In genomic region chr8:88175264-88175663, GRCm38 (mm10) we compare ENCODE assay signal across 31 mouse cellular contexts. TPM values are rescaled to one million over a fixed set of nuclear protein-coding genes. Genes with fewer than 3 reads are reported as not detected.
DNase-seq lines count a peak whose midpoint lies in the region; ATAC-seq and TF ChIP-seq lines count a peak whose summit lies in the region.
"Had no signal": no experiment of that assay in that cellular context is flagged by ENCODE, and none has a peak within 500 bp of the region (broad histone marks: within the 10 kb centered on the region; RNA-seq: fewer than 3 reads in every experiment).

No protein-coding gene starts in this region.

- H3K36me3 ChIP-seq in forebrain, embryonic 11.5 days (ENCODE audit: control insufficient read depth, insufficient read depth, low read length), result peaks cover 3% of the 10 kb centered on the region; the same call in 1 of the 2 replicates
- peaks cover 15% of the 10 kb centered on the region for H3K36me3 ChIP-seq in forebrain, embryonic 12.5 days (replicated peaks)
- no peaks in the 10 kb centered on the region for H3K36me3 ChIP-seq in testis, adult 2 months (ENCODE audit: control insufficient read depth, insufficient read depth, low read length)

- 90% methylated on average over 7 of the region's 7 CpGs for WGBS in forebrain, embryonic 11.5 days
- 95% methylated on average over 7 of the region's 7 CpGs for WGBS in forebrain, embryonic 12.5 days

- no peaks in the 10 kb centered on the region for H3K27me3 ChIP-seq in forebrain, embryonic 11.5 days (ENCODE audit: control insufficient read depth, insufficient read depth, low read length)
- no peaks in the 10 kb centered on the region for H3K27me3 ChIP-seq in forebrain, embryonic 12.5 days
- H3K27me3 ChIP-seq in testis, adult 2 months (ENCODE audit: control insufficient read depth, insufficient read depth, low read length), result no peaks in the 10 kb centered on the region
- H3K27me3 ChIP-seq: embryonic facial prominence, embryonic 13.5 days; forebrain, embryonic 15.5 days; heart, embryonic 13.5 days; limb, embryonic 12.5 days; neural tube, embryonic 15.5 days had no signal

- H3K9me3 ChIP-seq in forebrain, embryonic 11.5 days (ENCODE audit: control insufficient read depth, low read length), result no peaks in the 10 kb centered on the region
- no peaks in the 10 kb centered on the region for H3K9me3 ChIP-seq in forebrain, embryonic 12.5 days
- H3K9me3 ChIP-seq: embryonic facial prominence, embryonic 13.5 days; forebrain, embryonic 15.5 days; heart, embryonic 13.5 days; limb, embryonic 12.5 days; midbrain, embryonic 10.5 days; neural tube, embryonic 15.5 days had no signal

- no peak overlapping the region for H3K27ac ChIP-seq in forebrain, embryonic 11.5 days (ENCODE audit: low read depth, low read length)
- H3K27ac ChIP-seq in forebrain, embryonic 12.5 days, result no peak overlapping the region
- no peak overlapping the region for H3K27ac ChIP-seq in testis, adult 2 months (ENCODE audit: control insufficient read depth, insufficient read depth, low read depth, low read length)
- H3K27ac ChIP-seq: embryonic facial prominence, embryonic 13.5 days; forebrain, embryonic 15.5 days; heart, adult 2 months; heart, embryonic 13.5 days; limb, embryonic 12.5 days; midbrain, embryonic 10.5 days; neural tube, embryonic 15.5 days had no signal

- no peak overlapping the region for H3K4me2 ChIP-seq in forebrain, embryonic 11.5 days (ENCODE audit: low read depth, low read length, severe bottlenecking)
- H3K4me2 ChIP-seq in forebrain, embryonic 12.5 days, result no peak overlapping the region
- H3K4me2 ChIP-seq: embryonic facial prominence, embryonic 13.5 days; forebrain, embryonic 15.5 days; heart, embryonic 13.5 days; limb, embryonic 12.5 days; liver, embryonic 11.5 days; neural tube, embryonic 15.5 days had no signal

- no peak for ATAC-seq in forebrain, embryonic 11.5 days (replicated peaks; ENCODE audit: low FRiP score)
- no peak for ATAC-seq in forebrain, embryonic 12.5 days (ENCODE audit: low FRiP score)
- ATAC-seq in megakaryocyte, adult 5-6 weeks (ENCODE audit: poor library complexity, severe bottlenecking), result peak; percentile 90
- ATAC-seq: CD4-positive, CD25-positive, alpha-beta regulatory T cell, adult 4 months; forebrain, embryonic 15.5 days; liver, postnatal 0 days; midbrain, embryonic 16.5 days had no signal

- H3K9ac ChIP-seq in forebrain, embryonic 11.5 days (ENCODE audit: low read length), result no peak overlapping the region
- no peak overlapping the region for H3K9ac ChIP-seq in forebrain, embryonic 12.5 days
- H3K9ac ChIP-seq: embryonic facial prominence, embryonic 13.5 days; forebrain, embryonic 15.5 days; heart, embryonic 13.5 days; limb, embryonic 12.5 days; liver, postnatal 0 days; neural tube, embryonic 15.5 days had no signal

- DNase-seq in forebrain, embryonic 11.5 days (ENCODE audit: low spot score), result peak; percentile 19
- DNase-seq in testis, postnatal 10 days (ENCODE audit: low spot score), result no peak
- no peak for DNase-seq in kidney, postnatal 10 days
- no peak for DNase-seq in embryo, embryonic 10 days (ENCODE audit: low spot score)
- no peak for DNase-seq in cerebellum, postnatal 25 days
- DNase-seq: adrenal gland, adult 2 months; cerebellum, adult 18-20 months; cerebellum, postnatal 14 days; embryo, embryonic 11 days; gastrocnemius, postnatal 10 days; heart, postnatal 14 days; kidney, adult 2 months; kidney, postnatal 14 days; liver, postnatal 0 days; lung, postnatal 10 days; right cerebral cortex, adult 18-20 months; right cerebral cortex, postnatal 4 days; thymus, postnatal 36 days had no signal

- H3K4me1 ChIP-seq in forebrain, embryonic 11.5 days (replicated peaks; ENCODE audit: control insufficient read depth, insufficient read depth, low read length), result no peaks in the 10 kb centered on the region
- no peaks in the 10 kb centered on the region for H3K4me1 ChIP-seq in forebrain, embryonic 12.5 days
- H3K4me1 ChIP-seq in testis, adult 2 months (ENCODE audit: control insufficient read depth, insufficient read depth, low read length), result no peaks in the 10 kb centered on the region
- H3K4me1 ChIP-seq: embryonic facial prominence, embryonic 13.5 days; forebrain, embryonic 15.5 days; heart, embryonic 13.5 days; limb, embryonic 12.5 days; midbrain, embryonic 10.5 days; neural tube, embryonic 15.5 days had no signal

- no peak for TF ChIP-seq POLR2A in testis, adult 2 months (IDR thresholded peaks at IDR 0.05; ENCODE audit: control insufficient read depth, low read depth, low read length)

- no peak overlapping the region for H3K4me3 ChIP-seq in forebrain, embryonic 11.5 days (ENCODE audit: low read depth, low read length)
- H3K4me3 ChIP-seq in forebrain, embryonic 12.5 days (replicated peaks), result no peak overlapping the region
- peak overlapping the region; percentile 74 for H3K4me3 ChIP-seq in testis, adult 2 months (ENCODE audit: control insufficient read depth, low read depth, low read length)
- H3K4me3 ChIP-seq: embryonic facial prominence, embryonic 13.5 days; forebrain, embryonic 15.5 days; heart, adult 2 months; heart, embryonic 13.5 days; limb, embryonic 12.5 days; midbrain, embryonic 10.5 days; neural tube, embryonic 15.5 days had no signal

- TF ChIP-seq CTCF in testis, adult 2 months (IDR thresholded peaks at IDR 0.05; ENCODE audit: control insufficient read depth, insufficient read depth, insufficient replicate concordance, low read depth, low read length), result no peak

RNA-seq across cellular contexts. Expression of gene Tent4b, which starts 23.7 kb away (rescaled TPM):
- 12.1 and 12.5 TPM in 2 replicates for polyA plus RNA-seq in forebrain, embryonic 11.5 days (2014; fragmentation: Nextera tagmentation; extraction: Ambion mirVana)
- 11.2 and 12.7 TPM in 2 replicates for polyA plus RNA-seq in forebrain, embryonic 12.5 days (2016; fragmentation: Nextera tagmentation; extraction: Ambion mirVana)
- 83.1 and 92.8 TPM in 2 replicates for polyA plus RNA-seq in testis, adult 2 months (2012; rRNA removed)
- 30.2 and 40.9 TPM in 2 replicates for total RNA-seq in megakaryocyte, adult 5-6 weeks (2015)
- total RNA-seq in megakaryocyte, adult 5-6 weeks (2017), result 36.6 and 40.6 TPM in 2 replicates

RNA-seq across cellular contexts. Expression of gene Heatr3, which starts 37.6 kb away (rescaled TPM):
- polyA plus RNA-seq in forebrain, embryonic 11.5 days (2014; fragmentation: Nextera tagmentation; extraction: Ambion mirVana), result 50.8 and 53.2 TPM in 2 replicates
- 43.3 and 43.7 TPM in 2 replicates for polyA plus RNA-seq in forebrain, embryonic 12.5 days (2016; fragmentation: Nextera tagmentation; extraction: Ambion mirVana)
- 5.3 TPM in 2 replicates for polyA plus RNA-seq in testis, adult 2 months (2012; rRNA removed)
- total RNA-seq in megakaryocyte, adult 5-6 weeks (2015), result 5.8 and 10.3 TPM in 2 replicates
- total RNA-seq in megakaryocyte, adult 5-6 weeks (2017), result 10.7 and 13.0 TPM in 2 replicates

RNA-seq across cellular contexts. Expression of gene Cnep1r1, which starts 56.7 kb away (rescaled TPM):
- 34.9 and 39.1 TPM in 2 replicates for polyA plus RNA-seq in forebrain, embryonic 11.5 days (2014; fragmentation: Nextera tagmentation; extraction: Ambion mirVana)
- 51.4 and 52.0 TPM in 2 replicates for polyA plus RNA-seq in forebrain, embryonic 12.5 days (2016; fragmentation: Nextera tagmentation; extraction: Ambion mirVana)
- 14.9 and 21.1 TPM in 2 replicates for polyA plus RNA-seq in testis, adult 2 months (2012; rRNA removed)
- 67.0 and 74.5 TPM in 2 replicates for total RNA-seq in megakaryocyte, adult 5-6 weeks (2015)
- 13.8 and 17.6 TPM in 2 replicates for total RNA-seq in megakaryocyte, adult 5-6 weeks (2017)
